Mouse (Mus musculus): Measurements from ENCODE around the gene Pnpla5. TPM values are rescaled to one million over a fixed set of nuclear protein-coding genes. Genes with fewer than 3 reads are reported as not detected.

Pnpla5 gene
- polyA plus RNA-seq, 1 experiment from 2014 or later = not detected

DNA sequence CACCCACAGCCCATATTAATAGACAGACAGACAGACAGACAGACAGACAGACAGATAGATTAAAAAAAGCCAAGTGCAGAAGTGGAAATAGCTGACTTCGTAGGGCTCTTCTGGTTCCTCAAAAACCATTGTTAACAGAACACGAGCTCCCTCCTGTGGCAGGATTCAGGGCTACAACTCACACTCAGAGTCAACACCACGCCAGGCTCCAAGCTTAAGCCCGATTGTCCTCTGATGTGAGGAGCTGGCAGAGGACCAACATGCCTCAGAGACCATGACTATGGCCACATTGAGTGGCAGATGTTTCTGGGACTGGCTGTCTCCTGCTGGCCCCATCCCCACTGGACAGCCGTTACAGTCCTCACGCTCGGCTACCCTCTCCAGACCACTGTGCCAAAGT lies 50.7 kb downstream of the Pnpla5 start:
- Histone ChIP-seq H3K27me3 (ENCODE audit: control insufficient read depth, insufficient read depth, low read length) (0 out of 2 replicates have a peak, but pooled peaks cover 8% of the 10 kb centered on the region), H3K9me3 (ENCODE audit: control insufficient read depth, low read depth, low read length) (no peaks in the 10 kb centered on the region), H3K9ac (replicated peaks; ENCODE audit: low read depth, low read length) (no peak overlapping the region), H3K4me1 (ENCODE audit: control insufficient read depth, insufficient read depth, low read length) (0 out of 2 replicates have a peak, but pooled peaks cover 2% of the 10 kb centered on the region), H3K27ac (ENCODE audit: low read length) (no peak overlapping the region), H3K4me3 (ENCODE audit: low read depth, low read length) (no peak overlapping the region), H3K36me3 (ENCODE audit: control insufficient read depth, insufficient read depth, low read length) (no peaks in the 10 kb centered on the region), H3K4me2 (replicated peaks; ENCODE audit: low read depth, low read length) (no peak overlapping the region)
- WGBS = 33% methylated on average over 7 of the region's 7 CpGs
- no peak for ATAC-seq (ENCODE audit: insufficient number of reproducible peaks, insufficient read depth, low FRiP score, low read depth)

DNA sequence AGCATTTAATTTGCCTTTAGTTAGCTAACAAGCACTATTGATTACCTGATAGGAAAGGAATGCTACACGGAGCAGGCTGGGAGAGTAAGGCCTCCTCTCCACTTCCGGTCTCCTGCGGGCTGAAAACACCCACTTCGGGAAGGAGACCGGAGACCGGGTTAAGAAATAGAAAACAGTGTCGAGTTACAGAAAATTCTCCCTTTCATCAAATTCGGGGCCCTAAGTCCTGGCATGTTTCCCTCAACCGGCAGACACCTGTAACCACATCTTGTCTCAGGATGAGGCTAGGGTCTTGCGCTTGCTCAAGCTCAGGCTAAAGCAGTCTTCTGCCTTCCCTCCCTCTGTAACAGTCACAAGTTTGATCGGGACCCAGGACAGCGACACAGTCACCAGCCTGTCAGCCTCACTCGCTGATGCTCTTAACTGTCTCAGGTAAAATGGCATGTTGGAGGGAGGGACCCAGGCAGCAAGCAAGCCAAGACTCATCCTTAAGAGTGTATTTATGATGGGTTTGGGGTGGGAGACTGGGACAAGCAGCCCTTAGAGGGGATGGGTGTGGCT lies 52.8 kb downstream of the Pnpla5 start:
- H3K4me3 ChIP-seq (ENCODE audit: low read depth, low read length) = no peak overlapping the region
- H3K4me1 ChIP-seq (ENCODE audit: control insufficient read depth, insufficient read depth, low read length) = 0 out of 2 replicates have a peak, but pooled peaks cover 2% of the 10 kb centered on the region
- H3K4me2 ChIP-seq (replicated peaks; ENCODE audit: low read depth, low read length) = 0 out of 2 replicates have a peak overlapping the region, but pooled peaks have one; percentile 13
- H3K9ac ChIP-seq (replicated peaks; ENCODE audit: low read depth, low read length) = no peak overlapping the region
- 0 out of 2 replicates have a peak, but pooled peaks cover 8% of the 10 kb centered on the region for H3K27me3 ChIP-seq (ENCODE audit: control insufficient read depth, insufficient read depth, low read length)
- H3K9me3 ChIP-seq (ENCODE audit: control insufficient read depth, low read depth, low read length) = peaks cover 3% of the 10 kb centered on the region; the same call in 1 of the 2 replicates
- ATAC-seq (ENCODE audit: insufficient number of reproducible peaks, insufficient read depth, low FRiP score, low read depth) = no peak
- 2% methylated on average over 13 of the region's 13 CpGs for whole genome bisulfite sequencing
- H3K36me3 ChIP-seq (ENCODE audit: control insufficient read depth, insufficient read depth, low read length) = no peaks in the 10 kb centered on the region
- H3K27ac ChIP-seq (ENCODE audit: low read length) = no peak overlapping the region

DNA sequence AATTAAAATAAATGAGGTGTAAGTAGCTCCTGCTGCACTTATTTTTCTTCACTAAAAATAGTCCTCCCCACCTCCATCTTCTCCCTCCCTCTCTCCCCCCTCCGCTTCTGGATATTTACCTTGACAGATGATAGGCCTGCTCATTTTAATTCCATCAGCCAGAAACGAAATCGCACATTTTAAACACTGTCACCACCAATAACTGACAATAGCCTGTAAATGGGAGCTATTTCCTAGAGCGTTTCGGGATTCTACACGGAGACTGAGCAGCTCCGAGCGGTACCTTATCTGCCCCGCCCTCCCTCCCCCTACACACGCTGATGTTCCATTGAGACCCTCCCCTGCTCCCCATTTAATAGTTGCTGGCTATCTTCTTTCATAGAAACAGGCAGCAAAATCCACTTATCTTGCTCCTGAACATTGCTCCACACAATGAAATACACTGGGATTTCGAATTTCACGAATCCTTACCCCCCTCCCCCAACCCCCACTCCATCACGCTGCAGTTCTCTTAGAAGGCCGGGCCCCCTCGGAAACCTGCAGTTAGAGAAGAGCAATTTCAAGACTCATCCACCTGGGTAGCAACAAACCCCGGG lies 53.4 kb downstream of the Pnpla5 start:
- peaks cover 3% of the 10 kb centered on the region; the same call in 1 of the 2 replicates for H3K9me3 ChIP-seq (ENCODE audit: control insufficient read depth, low read depth, low read length)
- H3K27ac ChIP-seq (ENCODE audit: low read length) = no peak overlapping the region
- 8% methylated on average over 16 of the region's 16 CpGs for WGBS
- no peak for ATAC-seq (ENCODE audit: insufficient number of reproducible peaks, insufficient read depth, low FRiP score, low read depth)
- H3K9ac ChIP-seq (replicated peaks; ENCODE audit: low read depth, low read length) = no peak overlapping the region
- H3K4me1 ChIP-seq (ENCODE audit: control insufficient read depth, insufficient read depth, low read length) = 0 out of 2 replicates have a peak, but pooled peaks cover 5% of the 10 kb centered on the region
- H3K27me3 ChIP-seq (ENCODE audit: control insufficient read depth, insufficient read depth, low read length) = 0 out of 2 replicates have a peak, but pooled peaks cover 8% of the 10 kb centered on the region
- no peak overlapping the region for H3K4me3 ChIP-seq (ENCODE audit: low read depth, low read length)
- 0 out of 2 replicates have a peak overlapping the region, but pooled peaks have one; percentile 13 for H3K4me2 ChIP-seq (replicated peaks; ENCODE audit: low read depth, low read length)
- H3K36me3 ChIP-seq (ENCODE audit: control insufficient read depth, insufficient read depth, low read length) = no peaks in the 10 kb centered on the region

DNA sequence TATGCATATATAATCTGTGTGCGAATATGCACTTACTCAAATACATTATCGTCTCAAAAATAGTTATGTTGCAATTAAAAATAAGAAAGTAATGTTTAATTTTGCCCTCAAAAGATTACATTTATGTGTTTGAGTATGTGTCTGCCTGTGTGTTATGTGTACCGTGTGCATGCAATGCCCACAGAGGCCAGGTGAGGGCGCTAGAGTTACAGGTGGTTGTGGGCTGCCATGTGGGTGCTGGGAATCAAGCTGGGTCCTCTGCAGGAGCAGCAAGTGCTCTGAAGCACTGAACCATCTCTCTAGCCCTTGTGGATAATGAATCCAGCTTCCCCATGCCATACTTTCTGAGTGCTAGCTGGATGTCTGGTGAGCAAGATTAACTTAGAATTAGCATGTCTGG lies 57.3 kb downstream of the Pnpla5 start:
- H3K36me3 ChIP-seq (ENCODE audit: control insufficient read depth, insufficient read depth, low read length) = no peaks in the 10 kb centered on the region
- WGBS = 65% methylated on average over 4 of the region's 4 CpGs
- H3K9ac ChIP-seq (replicated peaks; ENCODE audit: low read depth, low read length) = no peak overlapping the region
- peaks cover 3% of the 10 kb centered on the region; the same call in 1 of the 2 replicates for H3K9me3 ChIP-seq (ENCODE audit: control insufficient read depth, low read depth, low read length)
- H3K4me3 ChIP-seq (ENCODE audit: low read depth, low read length) = no peak overlapping the region
- H3K27ac ChIP-seq (ENCODE audit: low read length) = no peak overlapping the region
- H3K4me1 ChIP-seq (ENCODE audit: control insufficient read depth, insufficient read depth, low read length) = 0 out of 2 replicates have a peak, but pooled peaks cover 5% of the 10 kb centered on the region
- no peak overlapping the region for H3K4me2 ChIP-seq (replicated peaks; ENCODE audit: low read depth, low read length)
- ATAC-seq (ENCODE audit: insufficient number of reproducible peaks, insufficient read depth, low FRiP score, low read depth) = no peak
- H3K27me3 ChIP-seq (ENCODE audit: control insufficient read depth, insufficient read depth, low read length) = 0 out of 2 replicates have a peak, but pooled peaks cover 8% of the 10 kb centered on the region

DNA sequence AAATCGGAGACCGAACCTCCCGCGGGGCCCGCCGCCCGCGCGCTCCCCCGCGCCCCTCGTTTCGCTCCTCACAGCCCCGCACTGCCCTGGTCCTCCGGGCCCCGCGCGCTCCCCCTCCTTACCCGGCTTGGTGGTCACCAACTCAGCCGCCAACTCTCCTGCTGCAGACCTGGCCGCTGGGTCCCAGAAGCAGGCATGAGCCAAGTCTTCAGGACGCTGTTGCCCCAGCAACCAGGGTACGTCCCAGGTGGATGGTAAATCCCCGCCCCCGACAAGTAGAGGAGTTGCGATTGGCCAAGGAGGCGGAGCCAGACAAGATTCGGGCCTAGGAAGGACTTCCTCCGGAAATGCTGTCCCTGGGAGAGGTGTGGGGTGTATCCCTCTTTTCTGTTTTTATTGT lies 57.8 kb downstream of the Pnpla5 start, which contains the start of gene Efcab6:
Gene Efcab6, minus strand, starts transcription at position 240 of the 400 bp plus-strand sequence.
- H3K36me3 ChIP-seq (ENCODE audit: control insufficient read depth, insufficient read depth, low read length) = no peaks in the 10 kb centered on the region
- H3K4me3 ChIP-seq (ENCODE audit: low read depth, low read length) = peak within 1 kb of the TSS; percentile 22
- 2% methylated on average over 29 of the region's 29 CpGs for WGBS
- H3K27ac ChIP-seq (ENCODE audit: low read length) = no peak within 1 kb of the TSS
- 0 out of 2 replicates have a peak, but pooled peaks cover 3% of the 10 kb centered on the region for H3K27me3 ChIP-seq (ENCODE audit: control insufficient read depth, insufficient read depth, low read length)
- H3K4me2 ChIP-seq (replicated peaks; ENCODE audit: low read depth, low read length) = peak within 1 kb of the TSS; percentile 35
- no peak for ATAC-seq (ENCODE audit: insufficient number of reproducible peaks, insufficient read depth, low FRiP score, low read depth)
- H3K9me3 ChIP-seq (ENCODE audit: control insufficient read depth, low read depth, low read length) = peaks cover 3% of the 10 kb centered on the region; the same call in 1 of the 2 replicates
- no peak within 1 kb of the TSS for H3K9ac ChIP-seq (replicated peaks; ENCODE audit: low read depth, low read length)
- H3K4me1 ChIP-seq (ENCODE audit: control insufficient read depth, insufficient read depth, low read length) = 0 out of 2 replicates have a peak, but pooled peaks cover 4% of the 10 kb centered on the region

Small RNA genes within 50 kb of the gene (microRNA-seq; reads per million reads assigned to microRNA genes)
- not detected for gene Mir6392

Other genes starting within 250 kb of the Pnpla5 start
- 0.11 and 0.54 TPM in 2 replicates for gene Efcab6, start 57.8 kb downstream of the Pnpla5 start, polyA plus RNA-seq (2014; fragmentation: Nextera tagmentation; extraction: Ambion mirVana)
- 3.6 and 3.7 TPM in 2 replicates for gene Sult4a1, start 17.4 kb downstream of the Pnpla5 start, polyA plus RNA-seq (2014; fragmentation: Nextera tagmentation; extraction: Ambion mirVana)
- 0.51 and 0.70 TPM in 2 replicates for gene Pnpla3, start 44.7 kb upstream of the Pnpla5 start, polyA plus RNA-seq (2014; fragmentation: Nextera tagmentation; extraction: Ambion mirVana)
- 51.6 and 67.7 TPM in 2 replicates for gene Samm50, start 69.1 kb upstream of the Pnpla5 start, polyA plus RNA-seq (2014; fragmentation: Nextera tagmentation; extraction: Ambion mirVana)
- 4.1 and 4.4 TPM in 2 replicates for gene Parvb, start 108.9 kb upstream of the Pnpla5 start, polyA plus RNA-seq (2014; fragmentation: Nextera tagmentation; extraction: Ambion mirVana)
- gene Parvg, start 200.9 kb upstream of the Pnpla5 start, polyA plus RNA-seq (2014; fragmentation: Nextera tagmentation; extraction: Ambion mirVana) = 2.0 and 2.4 TPM in 2 replicates